Mouse (Mus musculus): Measurements from ENCODE around the gene Aig1. TPM values are rescaled to one million over a fixed set of nuclear protein-coding genes. Genes with fewer than 3 reads are reported as not detected.
A peak's percentile ranks its signal among the peaks of the same experiment; 100 is the strongest.

The Aig1 gene
- polyA plus RNA-seq, 1 experiment from 2014 or later, result 53.5 TPM

DNA sequence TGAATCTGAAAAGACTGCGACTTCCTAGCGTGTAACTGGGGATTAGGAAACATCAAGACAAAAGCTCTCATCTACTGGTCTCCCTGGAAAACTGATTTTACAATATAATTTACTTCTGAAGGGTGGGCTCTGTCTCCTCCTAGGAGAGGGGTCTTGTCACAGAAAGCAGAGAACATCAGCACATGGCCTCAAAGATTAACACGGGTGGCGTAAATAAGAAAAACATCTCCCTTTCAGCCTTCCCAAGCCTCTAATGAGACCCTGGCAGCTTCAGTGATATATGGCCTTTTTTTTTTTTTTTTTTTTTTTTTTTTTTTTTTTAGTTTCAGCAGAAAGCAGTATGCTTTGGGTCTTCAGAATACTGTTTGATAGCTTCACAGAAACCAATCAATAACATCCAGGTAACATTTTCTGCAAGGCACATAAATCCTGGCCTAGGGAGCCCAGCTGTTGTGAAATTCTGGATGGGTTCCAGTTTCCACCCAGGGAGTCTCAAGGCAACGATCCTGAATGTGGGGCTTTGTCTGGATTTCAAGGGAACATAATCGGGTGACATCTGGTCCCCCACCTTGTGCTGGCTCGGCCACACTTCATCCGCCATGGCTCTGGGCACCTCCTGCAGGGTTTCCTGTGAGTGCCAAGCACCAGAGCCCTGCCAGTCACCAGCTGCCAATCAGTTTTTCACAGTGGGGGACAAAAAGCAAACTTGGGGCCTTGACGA is 154.4 kb downstream of the Aig1 start:
- Histone ChIP-seq H3K4me1 (replicated peaks) (peaks cover 26% of the 10 kb centered on the region), H3K9ac (replicated peaks) (no peak overlapping the region)
- 16% methylated on average over 9 of the region's 9 CpGs for WGBS

DNA sequence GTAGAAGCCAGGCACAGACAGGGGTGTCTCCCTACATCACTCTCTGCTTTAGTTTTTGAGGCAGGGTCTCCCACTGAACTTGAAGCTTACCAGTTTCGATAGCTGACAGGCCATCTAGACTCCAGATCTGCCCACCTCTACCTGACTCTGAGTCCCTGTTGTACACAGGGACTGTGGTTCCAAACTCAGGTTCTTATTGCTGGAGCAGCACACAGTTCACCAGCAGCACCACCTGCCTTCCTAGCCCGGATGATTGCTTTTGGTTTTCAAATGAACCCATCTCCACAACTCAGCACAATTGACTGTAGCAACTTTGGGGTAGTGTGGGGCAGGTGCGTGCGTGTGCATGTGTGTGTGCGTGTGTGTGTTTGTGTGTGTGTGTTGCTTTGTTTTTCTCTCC is 155.1 kb downstream of the Aig1 start:
- Histone ChIP-seq H3K27ac (peak overlapping the region; percentile 73), H3K36me3 (no peaks in the 10 kb centered on the region), H3K9ac (replicated peaks) (no peak overlapping the region), H3K4me3 (replicated peaks) (no peak overlapping the region), H3K4me1 (replicated peaks) (peaks cover 26% of the 10 kb centered on the region), H3K27me3 (no peaks in the 10 kb centered on the region), H3K4me2 (replicated peaks) (no peak overlapping the region), H3K9me3 (no peaks in the 10 kb centered on the region)
- no peak for ATAC-seq
- WGBS, result 75% methylated on average over 5 of the region's 5 CpGs

More for the DNA sequence above, 154.4 kb downstream of the Aig1 start:
- Histone ChIP-seq H3K27ac (peak overlapping the region; percentile 73), H3K4me2 (replicated peaks) (peak overlapping the region; percentile 23), H3K9me3 (no peaks in the 10 kb centered on the region), H3K27me3 (no peaks in the 10 kb centered on the region), H3K4me3 (replicated peaks) (no peak overlapping the region), H3K36me3 (0 out of 2 replicates have a peak, but pooled peaks cover 2% of the 10 kb centered on the region)
- ATAC-seq, result peak; percentile 90

DNA sequence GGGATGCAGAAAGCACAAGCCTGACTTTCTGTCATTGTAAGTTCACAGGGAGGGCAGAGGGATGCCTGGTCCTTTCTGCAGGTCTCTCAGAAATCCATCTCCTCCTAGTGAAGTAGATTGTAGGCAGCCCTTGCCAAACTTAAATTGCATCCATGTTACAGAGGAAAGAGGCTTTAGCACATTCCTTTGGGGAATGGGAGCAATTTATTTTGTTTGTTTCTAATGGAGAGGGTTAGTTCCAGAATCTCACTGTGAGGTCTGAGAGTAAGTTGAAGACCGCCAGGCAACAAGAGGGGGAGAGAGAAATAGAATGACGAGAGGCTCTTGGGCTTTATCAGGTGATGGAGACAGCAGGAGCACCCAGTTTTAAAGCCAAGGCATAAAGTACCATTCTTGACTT is 155.7 kb downstream of the Aig1 start:
- Histone ChIP-seq H3K4me2 (replicated peaks) (no peak overlapping the region), H3K36me3 (no peaks in the 10 kb centered on the region), H3K27ac (no peak overlapping the region), H3K4me1 (replicated peaks) (peaks cover 26% of the 10 kb centered on the region), H3K4me3 (replicated peaks) (no peak overlapping the region), H3K9ac (replicated peaks) (no peak overlapping the region), H3K9me3 (no peaks in the 10 kb centered on the region), H3K27me3 (no peaks in the 10 kb centered on the region)
- WGBS, result 78% methylated on average over 2 of the region's 2 CpGs
- ATAC-seq, result no peak

DNA sequence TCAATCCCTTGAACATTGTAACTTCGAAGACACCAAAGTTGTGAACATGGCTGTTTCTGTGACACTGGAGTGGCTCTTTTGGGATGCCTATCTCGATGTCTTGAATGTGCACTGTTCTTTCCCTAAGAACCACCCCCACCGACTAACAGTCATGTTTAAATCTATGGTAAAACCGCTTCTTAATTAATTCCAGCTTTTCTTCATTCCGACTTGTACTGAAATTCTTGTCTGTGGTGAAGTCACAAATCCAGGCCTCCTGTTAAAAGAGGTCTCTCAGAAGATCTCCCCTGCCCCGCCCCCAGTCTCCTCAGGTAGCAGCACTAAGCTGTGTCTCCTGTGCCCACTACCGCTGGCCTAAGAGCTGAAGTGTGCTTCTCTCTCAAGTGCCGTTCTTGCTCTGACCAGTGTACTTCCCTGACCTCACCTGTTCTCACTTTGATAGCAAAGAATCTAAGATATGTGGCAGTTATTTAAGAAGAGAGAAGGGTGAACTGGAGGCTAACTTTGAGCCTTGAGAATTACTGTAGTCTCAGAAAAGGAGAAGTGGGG is 157.4 kb downstream of the Aig1 start:
- Histone ChIP-seq H3K36me3 (no peaks in the 10 kb centered on the region), H3K4me2 (replicated peaks) (no peak overlapping the region), H3K27ac (no peak overlapping the region), H3K4me3 (replicated peaks) (no peak overlapping the region), H3K9ac (replicated peaks) (no peak overlapping the region), H3K9me3 (no peaks in the 10 kb centered on the region), H3K4me1 (replicated peaks) (peaks cover 26% of the 10 kb centered on the region), H3K27me3 (no peaks in the 10 kb centered on the region)
- WGBS, result 89% methylated on average over 8 of the region's 8 CpGs
- no peak for ATAC-seq

DNA sequence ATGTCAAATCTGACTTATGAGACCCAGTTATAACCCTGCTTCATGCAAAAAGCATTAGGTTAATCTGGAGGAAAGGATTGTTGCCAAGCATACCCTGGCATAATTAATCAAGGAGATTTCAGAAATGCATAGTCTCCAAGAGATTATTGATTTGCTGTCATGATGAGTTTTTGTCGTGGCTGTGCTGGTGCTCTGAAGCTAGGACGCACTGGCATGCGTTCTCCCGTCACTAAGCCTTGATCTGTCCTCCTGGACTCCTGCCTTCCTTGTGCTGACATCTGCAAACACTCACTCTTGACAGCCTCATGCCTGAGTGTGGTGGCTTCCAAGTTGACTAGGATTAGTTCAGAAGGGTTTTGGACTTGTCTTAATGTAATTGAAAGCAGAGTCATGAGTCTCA is 163.0 kb downstream of the Aig1 start:
- Histone ChIP-seq H3K4me1 (replicated peaks) (no peaks in the 10 kb centered on the region), H3K9ac (replicated peaks) (no peak overlapping the region), H3K27me3 (no peaks in the 10 kb centered on the region), H3K4me3 (replicated peaks) (no peak overlapping the region), H3K4me2 (replicated peaks) (no peak overlapping the region), H3K27ac (no peak overlapping the region), H3K36me3 (no peaks in the 10 kb centered on the region), H3K9me3 (no peaks in the 10 kb centered on the region)
- 0 out of 2 replicates have a peak, but pooled peaks have one; percentile 45 for ATAC-seq
- 65% methylated on average over 4 of the region's 4 CpGs for WGBS

DNA sequence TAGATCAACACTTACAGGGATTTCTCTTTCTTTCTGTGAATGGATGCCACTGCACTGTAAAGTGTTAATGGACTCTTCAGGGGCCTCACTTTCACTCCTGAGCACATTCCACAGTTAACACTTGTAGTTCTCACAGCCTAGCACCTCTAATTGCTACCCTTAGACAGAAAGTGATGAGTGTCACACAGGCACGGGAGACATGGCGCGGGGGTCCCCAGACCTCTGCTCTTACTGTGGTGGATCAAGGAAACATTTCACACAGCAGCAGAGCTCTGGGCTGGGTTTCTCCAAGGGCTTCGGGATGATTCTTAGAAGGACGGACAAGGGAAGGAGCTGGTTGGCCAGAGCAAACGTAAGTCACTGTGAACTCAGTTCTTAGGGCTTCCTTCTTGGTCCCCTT is 166.1 kb downstream of the Aig1 start:
- no peaks in the 10 kb centered on the region for H3K36me3 ChIP-seq
- H3K4me3 ChIP-seq (replicated peaks), result no peak overlapping the region
- no peak overlapping the region for H3K27ac ChIP-seq
- H3K9ac ChIP-seq (replicated peaks), result no peak overlapping the region
- H3K4me1 ChIP-seq (replicated peaks), result no peaks in the 10 kb centered on the region
- no peaks in the 10 kb centered on the region for H3K9me3 ChIP-seq
- 81% methylated on average over 6 of the region's 6 CpGs for WGBS
- H3K4me2 ChIP-seq (replicated peaks), result no peak overlapping the region
- ATAC-seq, result no peak
- H3K27me3 ChIP-seq, result no peaks in the 10 kb centered on the region

DNA sequence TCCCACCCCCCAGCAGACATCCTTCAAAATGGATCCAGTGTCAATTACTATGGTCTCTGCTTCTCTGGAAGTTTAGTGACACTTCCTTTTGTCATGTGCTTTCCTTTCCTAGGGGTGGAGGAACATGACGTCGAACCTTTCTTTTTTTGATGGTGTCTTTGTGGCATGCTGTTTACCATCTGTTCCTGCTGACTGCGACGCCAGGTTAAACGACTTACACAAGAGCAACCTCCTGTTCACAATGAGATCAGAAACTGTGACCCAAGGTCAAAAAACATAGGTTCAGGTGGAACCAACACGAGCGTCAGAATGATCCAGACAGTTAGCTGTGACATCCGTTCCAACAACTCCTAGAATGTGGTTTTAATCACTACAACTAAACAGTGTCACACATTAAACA is 166.7 kb downstream of the Aig1 start:
- H3K9me3 ChIP-seq, result no peaks in the 10 kb centered on the region
- no peak overlapping the region for H3K4me3 ChIP-seq (replicated peaks)
- H3K27me3 ChIP-seq, result no peaks in the 10 kb centered on the region
- no peak overlapping the region for H3K4me2 ChIP-seq (replicated peaks)
- no peaks in the 10 kb centered on the region for H3K4me1 ChIP-seq (replicated peaks)
- 68% methylated on average over 8 of the region's 8 CpGs for WGBS
- no peaks in the 10 kb centered on the region for H3K36me3 ChIP-seq
- H3K27ac ChIP-seq, result no peak overlapping the region
- ATAC-seq, result no peak
- no peak overlapping the region for H3K9ac ChIP-seq (replicated peaks)

DNA sequence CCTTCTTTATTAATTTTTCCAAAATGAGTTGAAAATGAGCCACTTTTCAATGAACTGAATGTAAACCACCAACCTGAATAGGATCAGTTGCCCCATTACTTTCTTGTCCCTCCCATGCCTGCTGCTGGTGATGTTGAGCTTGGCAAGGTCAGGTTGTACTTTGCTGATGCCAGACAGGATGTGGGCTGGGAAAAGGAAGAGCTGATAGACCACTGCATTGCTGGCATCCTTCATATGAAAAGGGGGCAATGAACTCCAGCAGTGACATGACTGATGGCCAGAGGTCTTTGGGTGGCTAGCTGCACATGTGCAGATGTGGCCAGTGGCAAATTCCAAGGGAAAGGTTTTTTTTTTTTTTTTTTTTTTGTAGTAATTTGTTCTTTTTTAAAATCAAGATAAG is 172.5 kb downstream of the Aig1 start:
- Histone ChIP-seq H3K9ac (replicated peaks) (no peak overlapping the region), H3K9me3 (no peaks in the 10 kb centered on the region), H3K4me1 (replicated peaks) (no peaks in the 10 kb centered on the region), H3K27me3 (no peaks in the 10 kb centered on the region), H3K4me2 (replicated peaks) (no peak overlapping the region), H3K36me3 (no peaks in the 10 kb centered on the region), H3K4me3 (replicated peaks) (no peak overlapping the region), H3K27ac (no peak overlapping the region)
- ATAC-seq, result no peak

DNA sequence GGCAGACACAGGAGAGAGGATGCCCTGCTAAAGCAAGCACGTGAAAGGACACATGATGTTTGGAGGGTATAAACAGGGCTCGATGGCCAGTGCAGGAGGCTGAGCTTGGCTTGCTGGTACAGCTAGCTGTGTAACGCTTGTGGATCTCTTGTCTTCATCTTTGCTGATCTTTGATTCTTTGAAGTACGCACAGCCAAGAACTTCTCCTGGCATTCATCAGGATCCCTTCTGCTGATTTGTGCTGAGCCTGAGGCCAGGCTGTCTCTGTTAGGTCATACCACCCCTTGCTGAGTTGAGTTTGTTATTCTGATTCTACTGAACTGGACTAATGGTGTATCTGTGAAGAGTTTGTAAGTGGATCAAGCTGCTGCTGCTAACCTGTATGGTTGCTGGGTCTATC is 175.5 kb downstream of the Aig1 start:
- WGBS, result 85% methylated on average over 4 of the region's 4 CpGs
- ATAC-seq, result no peak
- no peaks in the 10 kb centered on the region for H3K9me3 ChIP-seq
- H3K4me1 ChIP-seq (replicated peaks), result no peaks in the 10 kb centered on the region
- no peak overlapping the region for H3K4me2 ChIP-seq (replicated peaks)
- H3K4me3 ChIP-seq (replicated peaks), result no peak overlapping the region
- no peak overlapping the region for H3K27ac ChIP-seq
- H3K9ac ChIP-seq (replicated peaks), result no peak overlapping the region
- no peaks in the 10 kb centered on the region for H3K27me3 ChIP-seq
- H3K36me3 ChIP-seq, result no peaks in the 10 kb centered on the region

DNA sequence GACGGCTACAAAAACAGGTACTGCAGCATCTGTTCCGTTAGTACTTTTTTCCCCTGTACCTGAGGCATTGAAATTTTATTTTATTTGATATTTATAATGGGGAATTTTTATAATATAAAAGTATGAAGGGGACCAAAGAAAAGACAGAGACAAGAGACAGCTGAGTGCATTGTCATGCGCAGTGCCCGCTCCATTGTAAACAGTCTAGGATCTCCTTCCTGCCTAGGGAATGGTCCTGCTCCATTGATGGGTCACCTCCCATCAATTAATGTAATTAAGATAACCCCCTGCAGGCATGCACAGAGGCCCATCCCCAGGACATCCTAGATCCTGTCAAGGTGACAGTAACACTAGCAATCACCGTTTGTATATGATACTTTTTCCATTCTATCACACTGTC is 178.0 kb downstream of the Aig1 start:
- H3K27me3 ChIP-seq, result no peaks in the 10 kb centered on the region
- H3K4me1 ChIP-seq (replicated peaks), result no peaks in the 10 kb centered on the region
- no peak overlapping the region for H3K4me2 ChIP-seq (replicated peaks)

DNA sequence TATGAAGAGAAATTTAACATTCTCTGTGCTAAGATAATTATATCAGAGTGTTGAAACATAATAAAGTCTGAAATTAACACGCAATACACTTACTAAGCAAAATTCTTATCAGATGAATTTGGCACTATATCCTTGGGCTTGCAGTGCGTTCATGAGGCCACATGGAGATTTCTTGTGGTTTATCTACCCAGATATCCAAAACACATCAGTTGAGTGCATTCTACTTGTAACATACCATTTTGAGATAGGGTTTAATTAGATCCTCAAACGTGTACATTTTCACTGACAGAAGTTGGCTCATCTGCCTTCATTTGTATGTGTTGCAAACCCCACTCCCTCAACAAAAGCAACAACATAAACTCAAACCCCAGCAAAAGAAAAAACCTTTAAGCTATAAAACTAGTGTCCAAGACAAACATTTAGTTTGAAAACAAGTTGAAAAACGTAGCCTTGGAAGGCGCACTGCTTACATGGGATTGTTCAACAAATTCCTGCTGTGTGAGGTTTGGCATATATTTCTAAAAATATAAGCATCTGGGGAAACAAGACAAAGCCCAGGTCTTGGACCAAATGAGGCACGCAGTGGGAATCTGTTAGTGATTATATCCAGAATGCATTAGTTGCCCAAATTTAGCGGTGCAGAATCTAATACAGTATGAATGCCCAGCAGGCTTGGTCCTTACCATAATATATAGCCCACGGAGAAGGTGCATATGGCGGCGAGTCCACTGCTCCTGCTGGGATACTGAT is 178.8 kb downstream of the Aig1 start:
- Histone ChIP-seq H3K4me1 (replicated peaks) (0 out of 2 replicates have a peak, but pooled peaks cover 5% of the 10 kb centered on the region), H3K27me3 (no peaks in the 10 kb centered on the region), H3K9me3 (no peaks in the 10 kb centered on the region), H3K4me2 (replicated peaks) (no peak overlapping the region), H3K36me3 (no peaks in the 10 kb centered on the region), H3K27ac (no peak overlapping the region), H3K9ac (replicated peaks) (no peak overlapping the region), H3K4me3 (replicated peaks) (no peak overlapping the region)
- 92% methylated on average over 10 of the region's 10 CpGs for WGBS
- no peak for ATAC-seq

More for the DNA sequence above, 178.0 kb downstream of the Aig1 start:
- no peaks in the 10 kb centered on the region for H3K9me3 ChIP-seq
- no peak for ATAC-seq
- no peaks in the 10 kb centered on the region for H3K36me3 ChIP-seq
- H3K27ac ChIP-seq, result no peak overlapping the region
- no peak overlapping the region for H3K9ac ChIP-seq (replicated peaks)
- 93% methylated on average over 5 of the region's 5 CpGs for WGBS
- H3K4me3 ChIP-seq (replicated peaks), result no peak overlapping the region

DNA sequence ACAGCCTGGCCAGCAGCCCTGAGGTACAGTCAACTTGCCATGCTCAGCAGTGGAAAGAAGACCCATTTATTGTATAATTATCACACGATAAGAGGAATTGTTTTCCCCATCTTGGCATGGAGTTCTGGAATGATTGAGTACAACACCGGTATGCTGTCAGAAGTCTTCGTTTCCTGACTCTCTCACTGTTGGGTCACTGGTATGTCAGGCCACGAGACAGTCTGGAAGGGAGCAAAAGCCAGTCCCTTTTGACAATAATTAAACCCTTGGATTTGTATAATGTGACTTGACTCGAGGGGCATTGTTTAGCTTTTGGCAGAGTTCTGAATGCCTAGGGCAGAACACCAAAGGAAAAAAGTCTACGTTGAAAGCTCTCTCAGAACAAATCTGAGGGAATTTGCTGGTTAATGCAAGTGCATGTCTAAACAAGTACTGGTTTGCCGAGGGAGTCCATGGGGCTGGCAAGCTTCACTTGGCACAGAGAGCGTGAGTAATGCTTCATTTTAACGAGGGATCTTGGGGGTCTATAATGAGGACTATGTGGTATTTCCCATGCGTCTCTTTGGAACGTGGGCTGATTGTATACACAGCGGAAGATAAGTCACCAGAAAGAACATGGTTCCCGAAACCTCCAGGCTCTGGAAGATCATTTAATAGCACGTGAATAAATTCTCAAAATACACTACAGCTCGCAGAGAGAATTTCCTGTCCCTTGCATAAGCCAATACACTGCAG is 180.2 kb downstream of the Aig1 start:
- 59% methylated on average over 15 of the region's 15 CpGs for WGBS
- H3K9me3 ChIP-seq, result no peaks in the 10 kb centered on the region
- H3K4me1 ChIP-seq (replicated peaks), result 0 out of 2 replicates have a peak, but pooled peaks cover 5% of the 10 kb centered on the region
- H3K36me3 ChIP-seq, result no peaks in the 10 kb centered on the region
- H3K9ac ChIP-seq (replicated peaks), result no peak overlapping the region
- no peak overlapping the region for H3K4me3 ChIP-seq (replicated peaks)
- ATAC-seq, result peak; percentile 56; the same call in 1 of the 2 replicates
- H3K4me2 ChIP-seq (replicated peaks), result no peak overlapping the region
- no peak overlapping the region for H3K27ac ChIP-seq
- H3K27me3 ChIP-seq, result no peaks in the 10 kb centered on the region
